Mouse (Mus musculus) right cerebral cortex, postnatal 25 days (tissue): Measurements from ENCODE around the gene Trabd2b.

Source experiments
- DNase-seq: peaks from one replicate; pipeline ENCODE4 v3.0.0; 2022

Gene Trabd2b

DNA sequence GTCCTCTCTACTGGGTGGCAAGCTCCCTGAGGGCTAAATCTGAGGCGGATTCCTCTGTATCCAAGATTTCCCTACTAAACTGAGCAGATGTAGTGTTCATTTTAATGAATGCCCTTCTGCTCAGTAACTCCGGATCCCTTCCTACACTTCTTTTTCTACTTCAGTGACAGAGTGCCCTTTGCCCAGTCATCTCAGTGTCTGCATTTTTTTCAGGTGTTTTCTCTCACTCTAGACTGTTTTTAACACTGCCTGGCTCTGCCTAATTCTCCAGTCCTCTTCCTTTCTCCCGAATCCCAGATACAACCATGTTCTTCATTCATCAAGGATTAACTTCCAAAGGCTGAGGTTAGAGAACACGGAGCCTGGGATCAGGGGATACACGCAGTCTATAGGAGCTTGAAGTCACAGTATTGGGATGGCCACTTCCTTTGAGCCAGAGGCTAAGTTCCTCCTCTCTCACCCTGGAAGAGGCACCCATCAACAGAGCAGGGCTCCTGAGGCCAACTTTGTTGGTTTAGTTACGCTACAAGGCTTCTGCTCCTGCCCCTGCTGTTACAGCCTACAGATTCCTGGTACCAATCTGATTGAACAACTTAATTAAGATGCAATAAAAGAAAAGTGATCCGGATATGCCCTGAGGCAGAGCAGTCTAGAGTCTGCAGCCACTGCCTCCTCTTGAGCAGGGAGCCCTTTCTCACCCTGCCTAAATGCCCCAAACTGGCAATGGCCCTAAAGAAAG, 4.4 kb upstream of the Trabd2b start:
- no peak for DNase-seq

GRCm38 (mm10) chr4:114405682-114406354, 706 bp upstream of the Trabd2b start:
- DNase-seq, result peak; percentile 85

- DNase-seq, result no peak
These were observed 992 bp downstream of the Trabd2b start for GRCm38 (mm10) chr4:114407516-114407915.

- DNase-seq, result no peak
These were observed 1.8 kb downstream of the Trabd2b start for GRCm38 (mm10) chr4:114408298-114408697.

GRCm38 (mm10) chr4:114408890-114409480, 2.5 kb downstream of the Trabd2b start:
- DNase-seq, result no peak

DNA sequence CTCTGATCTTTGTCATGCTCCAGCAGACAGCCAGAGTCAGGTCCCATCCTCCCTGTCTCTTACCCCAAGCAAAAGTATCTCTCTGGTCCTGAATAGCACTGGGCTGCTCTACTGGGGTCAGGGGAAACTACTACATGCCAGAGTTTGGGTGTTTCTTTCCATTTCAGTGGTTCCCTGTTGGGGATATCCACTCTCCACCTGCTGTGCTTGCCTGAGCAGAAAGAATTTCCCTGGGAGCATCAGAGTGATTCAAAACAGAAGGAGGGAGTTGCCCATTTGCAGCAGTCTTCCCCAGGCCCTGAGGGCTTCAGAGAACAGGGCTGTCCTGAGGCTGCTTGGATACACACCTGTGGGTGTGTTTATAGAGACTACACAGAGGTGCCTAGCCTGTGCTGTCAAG, 3.0 kb downstream of the Trabd2b start:
- no peak for DNase-seq

DNA sequence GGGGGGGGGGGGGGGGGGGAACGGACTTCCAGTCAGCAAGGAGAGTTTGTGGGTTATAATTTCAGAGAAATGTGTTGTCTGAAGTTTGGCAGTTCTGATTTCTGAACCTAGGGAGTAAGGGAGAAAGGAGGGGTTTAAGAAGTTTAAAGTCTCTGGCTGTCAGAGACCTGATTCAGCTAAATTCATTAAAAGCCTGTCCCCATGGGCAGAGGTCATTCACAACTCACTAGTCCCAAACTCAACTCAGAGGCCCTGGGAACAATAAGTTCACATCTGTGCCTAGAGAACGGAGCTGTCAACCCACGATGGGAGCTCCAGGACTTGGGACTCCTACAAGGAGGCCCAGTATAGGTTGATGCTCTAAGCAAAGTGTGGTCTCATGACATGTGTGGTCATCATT, 3.5 kb downstream of the Trabd2b start:
- no peak for DNase-seq

- no peak for DNase-seq
These were observed 3.9 kb downstream of the Trabd2b start for GRCm38 (mm10) chr4:114410443-114410842.

- no peak for DNase-seq
These were observed 4.6 kb downstream of the Trabd2b start for GRCm38 (mm10) chr4:114410958-114411661.

DNA sequence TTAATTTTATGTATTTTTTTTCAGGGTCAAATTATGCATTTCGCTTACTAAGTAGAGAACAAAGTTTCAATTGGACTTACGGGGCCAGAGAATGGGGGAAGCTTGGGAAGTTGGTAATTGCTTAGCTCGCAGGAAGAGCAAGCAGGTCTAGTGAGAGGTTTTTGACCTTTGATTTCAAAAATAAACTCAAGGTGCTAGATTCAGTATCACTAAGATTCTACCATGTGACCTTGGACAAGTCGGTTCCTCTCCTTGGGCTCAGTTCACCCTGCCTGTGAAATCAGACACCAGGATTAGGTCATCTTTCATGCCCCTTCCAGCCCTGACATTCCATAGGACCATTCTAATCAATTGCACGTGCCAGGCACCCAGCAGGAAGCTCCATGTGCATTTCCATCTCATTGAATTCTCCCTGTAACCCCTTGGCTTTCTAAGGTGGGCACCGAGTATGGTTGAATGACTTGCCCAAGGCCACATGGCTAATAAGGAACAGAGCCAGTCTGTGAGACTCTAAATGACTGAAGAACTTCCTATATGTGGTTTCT, 5.4 kb downstream of the Trabd2b start:
- DNase-seq, result no peak

DNA sequence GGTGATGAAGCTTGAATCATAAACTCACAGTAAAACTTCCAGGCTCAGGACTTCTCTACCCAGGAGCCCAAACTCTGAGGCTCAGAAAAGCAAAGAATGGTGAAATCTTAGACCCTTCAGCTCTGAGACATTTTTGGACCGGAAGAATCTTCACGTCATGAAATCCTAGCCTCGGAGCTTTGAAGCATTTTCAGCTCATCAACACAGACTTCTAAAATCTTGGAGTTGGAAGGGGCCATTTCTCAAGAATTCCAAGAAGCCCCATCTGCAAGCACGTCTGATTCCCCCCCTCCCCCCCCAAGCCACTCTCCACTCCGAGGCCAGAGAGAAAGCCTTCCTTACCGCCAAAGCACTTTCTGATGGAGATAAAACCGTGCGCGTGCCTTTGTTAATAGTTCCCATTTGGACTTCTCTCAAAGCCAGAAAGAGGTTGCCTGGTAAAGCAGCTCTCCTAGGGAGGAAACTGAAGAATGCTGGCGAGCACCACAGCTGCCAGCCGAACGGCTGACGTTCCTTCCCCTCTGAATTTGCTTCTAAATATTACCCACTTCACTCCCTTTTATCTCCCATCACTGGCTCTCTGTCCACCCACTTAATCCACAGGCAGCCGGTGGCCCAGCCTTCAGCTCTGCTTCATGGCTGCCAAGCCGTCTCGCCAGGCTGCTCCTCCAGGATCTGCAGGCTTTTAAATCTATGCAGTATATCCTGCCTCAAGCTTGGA, 9.6 kb downstream of the Trabd2b start:
- DNase-seq, result peak; percentile 61

GRCm38 (mm10) chr4:114420154-114420553, 13.6 kb downstream of the Trabd2b start:
- DNase-seq, result no peak

- DNase-seq, result no peak
These were observed 16.6 kb downstream of the Trabd2b start for GRCm38 (mm10) chr4:114423084-114423483.

- DNase-seq, result no peak
These were observed 19.3 kb downstream of the Trabd2b start for GRCm38 (mm10) chr4:114425808-114426207.

- no peak for DNase-seq
These were observed 26.2 kb downstream of the Trabd2b start for GRCm38 (mm10) chr4:114432742-114433141.

- no peak for DNase-seq
These were observed 26.9 kb downstream of the Trabd2b start for GRCm38 (mm10) chr4:114433440-114433839.

DNA sequence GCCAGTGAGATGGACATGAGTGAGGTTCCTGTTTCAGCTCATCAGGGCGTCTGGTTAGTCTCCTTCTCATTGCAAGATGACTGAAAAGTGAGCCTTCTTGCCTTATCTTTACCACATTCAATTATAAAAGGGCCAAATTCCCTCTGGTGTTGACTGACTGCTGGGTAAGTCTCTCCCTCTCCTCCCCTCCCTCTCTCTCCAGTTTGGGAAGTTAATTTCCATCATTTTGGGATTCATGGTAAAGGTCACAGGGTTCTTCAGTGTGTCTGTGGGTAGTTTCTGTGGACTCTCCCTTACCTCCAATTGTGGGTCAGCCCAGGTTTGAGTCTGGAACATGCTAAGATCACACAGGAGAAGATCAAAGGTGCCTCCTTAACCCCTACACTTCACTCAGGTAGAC, 28.2 kb downstream of the Trabd2b start:
- DNase-seq, result no peak

- no peak for DNase-seq
These were observed 28.9 kb downstream of the Trabd2b start for GRCm38 (mm10) chr4:114435381-114435780.

DNA sequence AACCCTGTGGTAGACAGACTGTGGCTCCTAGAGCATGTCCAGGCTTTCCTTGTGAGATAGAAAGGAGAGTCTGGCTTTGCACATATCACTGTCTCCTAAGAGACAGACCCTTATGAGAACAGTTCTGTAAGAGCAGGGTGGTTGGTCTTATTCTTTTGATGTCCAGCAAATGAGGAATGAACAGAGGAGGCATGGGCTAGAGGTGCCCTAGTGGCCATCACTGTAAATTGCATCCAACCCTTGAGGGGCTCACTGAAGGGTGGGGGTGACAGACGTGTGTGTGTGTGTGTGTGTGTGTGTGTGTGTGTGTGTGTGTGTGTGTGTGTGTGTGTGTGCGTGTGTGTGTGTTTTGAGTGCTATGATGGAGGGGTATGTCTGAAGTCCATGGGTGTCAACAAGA, 32.2 kb downstream of the Trabd2b start:
- no peak for DNase-seq

- no peak for DNase-seq
These were observed 35.7 kb downstream of the Trabd2b start for GRCm38 (mm10) chr4:114442186-114442585.

GRCm38 (mm10) chr4:114442661-114443060, 36.1 kb downstream of the Trabd2b start:
- no peak for DNase-seq

- peak; percentile 39 for DNase-seq
These were observed 42.0 kb downstream of the Trabd2b start for GRCm38 (mm10) chr4:114448393-114449052.
